Mouse (Mus musculus) spleen, postnatal 36 days (tissue): ENCODE measurements at regions not wholly inside any gene's neighbourhood (a gene's known extent, or its start where the extent isn't known, plus 50 kb on each side); places are given as distances from the start of the nearest gene placed in this dataset.

Experiments
- DNase-seq, 2 experiments: peaks; one replicate each; pipeline ENCODE4 v3.0.0; 2022; ENCODE audit warnings: low spot score in 2 of 2, mixed read lengths in 1 of 2

DNA sequence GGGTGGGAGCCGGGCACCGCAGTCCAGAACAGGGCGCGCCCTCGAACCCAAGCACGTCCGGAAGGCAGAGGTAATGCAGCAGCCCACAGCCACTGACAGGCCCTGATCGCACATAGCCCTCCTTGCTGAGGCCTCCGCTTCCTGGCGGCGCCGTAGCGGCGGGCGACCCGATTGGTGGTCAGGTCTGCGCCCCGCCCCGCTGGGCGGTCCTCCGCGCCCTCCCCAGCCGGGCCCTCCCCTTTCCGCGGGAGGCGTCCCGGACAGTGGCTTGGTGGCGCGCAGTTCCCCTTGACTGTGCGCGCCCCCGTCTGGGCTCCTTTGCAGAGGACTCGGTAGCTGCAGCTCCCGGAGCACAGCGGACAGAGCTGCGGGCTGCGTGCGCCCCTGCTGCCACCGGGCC lies 375.5 kb upstream of the Asap2 start:
- DNase-seq: peak; percentile 31 to 56
